Mouse (Mus musculus): ENCODE data around the gene Dusp21. TPM values are rescaled to one million over a fixed set of nuclear protein-coding genes. Genes with fewer than 3 reads are reported as not detected.

The Dusp21 gene
- not detected in 2 replicates for polyA plus RNA-seq (2015; fragmentation: Nextera tagmentation; extraction: Ambion mirVana)

DNA sequence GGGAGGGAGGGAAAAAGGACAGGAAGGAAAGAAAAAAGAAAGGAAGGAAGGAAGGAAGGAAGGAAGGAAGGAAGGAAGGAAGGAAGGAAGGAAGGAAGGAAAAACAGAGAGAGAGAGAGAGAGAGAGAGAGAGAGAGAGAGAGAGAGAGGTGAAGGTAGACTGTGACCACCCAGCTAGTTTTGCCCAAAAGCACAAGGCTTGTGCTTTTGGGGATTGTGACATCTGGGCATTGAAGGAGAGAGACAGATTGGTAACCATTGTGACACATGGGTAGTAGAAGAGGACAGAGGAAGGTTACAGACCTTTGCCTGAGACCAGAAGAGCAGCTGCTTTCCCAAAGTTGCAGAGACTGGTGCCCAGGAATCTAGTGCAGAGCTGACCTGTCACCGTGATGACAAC is at the start of gene Dusp21:
TSS of gene Dusp21 (plus strand) at position 301 of the 400 bp plus-strand sequence.
- Histone ChIP-seq H3K27ac (no peak within 1 kb of the TSS), H3K9me3 (no peaks in the 10 kb centered on the region), H3K4me2 (no peak within 1 kb of the TSS), H3K4me1 (no peaks in the 10 kb centered on the region), H3K4me3 (no peak within 1 kb of the TSS), H3K9ac (no peak within 1 kb of the TSS), H3K36me3 (replicated peaks) (no peaks in the 10 kb centered on the region), H3K27me3 (replicated peaks) (no peaks in the 10 kb centered on the region)
- 82% methylated on average over 1 of the region's 1 CpGs for WGBS
- no peak for ATAC-seq (replicated peaks)

- peak overlapping the region; percentile 69; the same call in 1 of the 2 replicates for H3K4me2 ChIP-seq
- H3K4me3 ChIP-seq, result peak overlapping the region; percentile 92
- no peak for ATAC-seq (replicated peaks)
- H3K27ac ChIP-seq, result peak overlapping the region; percentile 96
- no peaks in the 10 kb centered on the region for H3K9me3 ChIP-seq
- H3K4me1 ChIP-seq, result no peaks in the 10 kb centered on the region
- H3K36me3 ChIP-seq (replicated peaks), result no peaks in the 10 kb centered on the region
- no peak overlapping the region for H3K9ac ChIP-seq
- H3K27me3 ChIP-seq (replicated peaks), result no peaks in the 10 kb centered on the region
- WGBS, result 52% methylated on average over 4 of the region's 4 CpGs
Observed at GRCm38 (mm10) chrX:18160734-18161442, 15.2 kb downstream of the Dusp21 start.

GRCm38 (mm10) chrX:18161796-18162191 is 16.1 kb downstream of the Dusp21 start:
- Histone ChIP-seq H3K4me1 (no peaks in the 10 kb centered on the region), H3K4me2 (peak overlapping the region; percentile 69), H3K27me3 (replicated peaks) (no peaks in the 10 kb centered on the region), H3K9me3 (no peaks in the 10 kb centered on the region), H3K27ac (peak overlapping the region; percentile 96), H3K4me3 (peak overlapping the region; percentile 92), H3K36me3 (replicated peaks) (no peaks in the 10 kb centered on the region), H3K9ac (peak overlapping the region; percentile 78)
- WGBS, result 2% methylated on average over 28 of the region's 28 CpGs
- peak; percentile 83 for ATAC-seq (replicated peaks)

DNA sequence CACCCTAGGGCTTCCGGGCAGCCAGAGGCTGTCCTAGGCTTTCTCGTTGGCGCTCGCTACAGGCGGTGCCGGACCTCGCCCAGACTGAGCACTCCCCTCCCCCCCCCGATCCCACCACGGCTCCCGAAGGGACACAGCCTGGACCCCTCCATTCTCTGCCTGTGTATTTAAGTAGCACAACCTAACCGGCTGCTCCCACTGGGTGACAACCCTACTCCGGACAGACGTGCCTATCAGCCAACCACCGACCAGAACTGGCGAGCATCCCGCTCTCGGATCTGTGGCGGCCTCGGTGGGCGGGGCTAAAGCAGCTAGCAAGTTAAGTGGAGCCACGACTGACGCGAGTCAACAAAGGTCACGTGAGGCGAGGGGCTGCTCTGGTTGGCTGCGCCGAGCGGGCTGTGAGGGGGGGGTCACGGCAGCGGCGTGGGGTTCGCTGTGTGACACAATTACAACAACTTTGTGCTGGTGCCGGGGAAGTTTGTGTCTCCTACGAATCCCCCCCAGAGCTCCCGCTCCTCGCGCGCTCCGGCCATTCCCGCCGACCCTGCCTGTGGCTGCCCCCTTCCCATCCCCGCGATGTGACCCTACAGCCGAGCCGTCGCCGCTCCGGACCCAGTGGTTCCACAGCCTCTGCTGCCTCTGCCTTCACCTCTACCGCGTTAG is 16.7 kb downstream of the Dusp21 start, which contains the start of gene Kdm6a:
TSS of gene Kdm6a (plus strand) at position 384 of the 666 bp plus-strand sequence.
- ATAC-seq (replicated peaks), result peak; percentile 99

DNA sequence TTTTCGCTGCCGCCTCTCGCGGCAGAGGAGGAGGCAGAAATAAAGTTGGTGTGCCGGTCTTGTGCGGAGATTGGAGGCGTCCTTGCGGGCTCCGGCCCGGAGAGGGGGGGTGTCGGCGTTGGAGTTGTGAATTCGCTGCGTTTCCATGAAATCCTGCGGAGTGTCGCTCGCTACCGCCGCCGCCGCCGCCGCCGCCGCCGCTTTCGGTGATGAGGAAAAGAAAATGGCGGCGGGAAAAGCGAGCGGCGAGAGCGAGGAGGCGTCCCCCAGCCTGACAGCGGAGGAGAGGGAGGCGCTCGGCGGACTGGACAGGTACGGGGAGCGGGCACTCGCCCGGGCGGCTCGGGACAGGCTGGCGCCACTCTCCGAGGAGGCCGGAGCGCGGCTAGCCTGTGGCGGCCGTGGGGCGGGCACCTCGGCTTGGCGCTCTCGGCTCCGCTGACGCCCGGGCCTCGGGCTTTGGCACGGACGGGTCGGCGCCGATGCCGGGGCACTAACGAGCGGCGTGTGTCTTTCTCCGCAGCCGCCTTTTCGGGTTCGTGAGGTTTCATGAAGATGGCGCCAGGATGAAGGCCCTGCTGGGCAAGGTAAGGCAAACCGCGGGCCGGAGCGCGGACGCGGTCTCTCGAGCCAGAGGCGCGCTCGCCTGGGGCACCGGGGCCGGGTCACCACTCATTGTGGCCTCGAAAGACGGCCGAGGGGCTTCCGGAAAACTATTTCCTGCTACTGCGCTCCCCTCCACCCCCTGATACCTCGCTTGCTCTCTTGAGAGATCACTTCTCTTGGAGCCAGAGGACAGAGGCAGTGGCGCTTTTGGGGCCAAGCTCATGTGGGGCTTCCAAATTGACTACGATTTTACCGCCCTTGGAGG is 17.4 kb downstream of the Dusp21 start:
- H3K27me3 ChIP-seq (replicated peaks), result no peaks in the 10 kb centered on the region
- under 1% methylated on average over 76 of the region's 95 CpGs for WGBS
- peak overlapping the region; percentile 96 for H3K27ac ChIP-seq
- H3K36me3 ChIP-seq (replicated peaks), result no peaks in the 10 kb centered on the region
- ATAC-seq (replicated peaks), result peak; percentile 46
- H3K4me1 ChIP-seq, result no peaks in the 10 kb centered on the region
- H3K9ac ChIP-seq, result peak overlapping the region; percentile 80
- H3K9me3 ChIP-seq, result no peaks in the 10 kb centered on the region
- peak overlapping the region; percentile 66 for H3K4me2 ChIP-seq
- H3K4me3 ChIP-seq, result peak overlapping the region; percentile 92

More for the DNA sequence above, 16.7 kb downstream of the Dusp21 start, which contains the start of gene Kdm6a:
- Histone ChIP-seq H3K9me3 (no peaks in the 10 kb centered on the region), H3K27me3 (replicated peaks) (no peaks in the 10 kb centered on the region), H3K27ac (peak within 1 kb of the TSS; percentile 96), H3K4me3 (peak within 1 kb of the TSS; percentile 92), H3K4me1 (no peaks in the 10 kb centered on the region), H3K9ac (peak within 1 kb of the TSS; percentile 80), H3K4me2 (peak within 1 kb of the TSS; percentile 69), H3K36me3 (replicated peaks) (no peaks in the 10 kb centered on the region)
- WGBS, result 1% methylated on average over 50 of the region's 50 CpGs

DNA sequence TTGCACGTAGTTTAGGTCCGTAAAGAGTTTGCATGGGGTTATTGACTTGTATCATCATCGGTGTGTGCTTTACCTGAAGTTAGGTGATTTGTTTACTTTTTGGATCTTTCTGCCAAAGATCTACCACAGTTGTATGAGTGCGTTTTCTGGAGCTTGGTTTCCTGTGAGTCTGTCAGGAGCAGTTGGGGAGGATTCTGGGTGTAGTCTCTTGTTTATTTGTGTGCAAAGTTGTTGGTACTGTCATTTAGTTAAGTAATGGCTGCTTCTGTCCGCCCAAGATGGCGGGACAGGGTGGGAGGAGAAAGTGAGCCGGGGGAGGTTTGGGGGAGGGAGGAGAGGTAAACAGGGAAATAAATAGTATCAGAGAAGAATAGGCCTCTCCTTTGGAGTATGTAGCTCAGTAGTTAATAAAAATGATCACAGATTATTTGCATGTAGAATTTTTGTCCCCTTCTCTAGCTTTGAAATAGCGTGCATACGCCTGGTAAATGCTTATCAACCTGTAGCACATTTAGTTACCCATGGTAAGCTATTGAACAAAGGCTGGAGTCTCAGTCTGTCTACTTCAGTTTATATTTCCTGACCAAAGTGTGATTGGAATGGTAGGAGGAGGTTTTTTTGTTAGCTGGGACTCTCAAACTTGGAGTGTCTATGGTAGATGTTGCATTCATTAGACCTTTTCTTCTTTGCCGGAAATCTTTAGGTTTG is 18.4 kb downstream of the Dusp21 start:
- no peaks in the 10 kb centered on the region for H3K36me3 ChIP-seq (replicated peaks)
- H3K27me3 ChIP-seq (replicated peaks), result no peaks in the 10 kb centered on the region
- ATAC-seq (replicated peaks), result no peak
- H3K27ac ChIP-seq, result peak overlapping the region; percentile 96
- peak overlapping the region; percentile 92 for H3K4me3 ChIP-seq
- no peaks in the 10 kb centered on the region for H3K4me1 ChIP-seq
- H3K4me2 ChIP-seq, result peak overlapping the region; percentile 66
- 2% methylated on average over 10 of the region's 10 CpGs for WGBS
- no peaks in the 10 kb centered on the region for H3K9me3 ChIP-seq
- H3K9ac ChIP-seq, result peak overlapping the region; percentile 80

GRCm38 (mm10) chrX:18165121-18165520 is 19.5 kb downstream of the Dusp21 start:
- Histone ChIP-seq H3K9me3 (no peaks in the 10 kb centered on the region), H3K27me3 (replicated peaks) (no peaks in the 10 kb centered on the region), H3K27ac (no peak overlapping the region), H3K4me2 (peak overlapping the region; percentile 66; the same call in 1 of the 2 replicates), H3K4me1 (no peaks in the 10 kb centered on the region), H3K9ac (no peak overlapping the region), H3K4me3 (no peak overlapping the region), H3K36me3 (replicated peaks) (no peaks in the 10 kb centered on the region)
- ATAC-seq (replicated peaks), result no peak
- 69% methylated on average over 2 of the region's 2 CpGs for WGBS

DNA sequence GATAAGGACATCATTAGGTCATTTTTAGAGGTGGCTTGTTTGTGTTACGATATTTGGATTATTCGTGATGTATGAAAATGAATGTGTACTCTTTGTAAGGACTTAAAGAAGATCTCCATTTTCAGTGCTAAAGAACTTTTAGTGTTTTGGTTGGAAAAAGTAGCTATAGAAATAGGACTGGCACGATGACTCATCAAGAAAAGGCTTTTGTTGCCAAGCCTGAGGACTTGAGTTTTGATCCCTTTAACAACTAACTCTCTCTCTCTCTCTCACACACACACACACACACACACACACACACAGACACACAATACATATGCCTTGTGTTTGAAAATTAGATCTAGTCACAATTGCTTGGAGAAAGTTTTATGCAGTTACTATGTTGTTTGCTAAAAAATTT is 21.3 kb downstream of the Dusp21 start:
- Histone ChIP-seq H3K4me2 (no peak overlapping the region), H3K4me1 (no peaks in the 10 kb centered on the region), H3K27ac (no peak overlapping the region), H3K27me3 (replicated peaks) (no peaks in the 10 kb centered on the region), H3K36me3 (replicated peaks) (no peaks in the 10 kb centered on the region), H3K9me3 (no peaks in the 10 kb centered on the region), H3K9ac (no peak overlapping the region), H3K4me3 (no peak overlapping the region)
- whole genome bisulfite sequencing, result 80% methylated on average over 3 of the region's 3 CpGs
- ATAC-seq (replicated peaks), result no peak

- Histone ChIP-seq H3K4me1 (no peaks in the 10 kb centered on the region), H3K27ac (no peak overlapping the region), H3K27me3 (replicated peaks) (no peaks in the 10 kb centered on the region), H3K36me3 (replicated peaks) (no peaks in the 10 kb centered on the region), H3K4me2 (no peak overlapping the region), H3K4me3 (no peak overlapping the region), H3K9me3 (no peaks in the 10 kb centered on the region), H3K9ac (no peak overlapping the region)
- no peak for ATAC-seq (replicated peaks)
- WGBS, result 96% methylated on average over 1 of the region's 1 CpGs
Observed at GRCm38 (mm10) chrX:18168940-18169339, 23.3 kb downstream of the Dusp21 start.

- H3K27me3 ChIP-seq (replicated peaks), result no peaks in the 10 kb centered on the region
- H3K9me3 ChIP-seq, result no peaks in the 10 kb centered on the region
- H3K4me3 ChIP-seq, result no peak overlapping the region
- no peak for ATAC-seq (replicated peaks)
- no peaks in the 10 kb centered on the region for H3K4me1 ChIP-seq
- H3K36me3 ChIP-seq (replicated peaks), result no peaks in the 10 kb centered on the region
- H3K4me2 ChIP-seq, result no peak overlapping the region
- H3K9ac ChIP-seq, result no peak overlapping the region
- WGBS, result 83% methylated on average over 4 of the region's 4 CpGs
- H3K27ac ChIP-seq, result no peak overlapping the region
Observed at GRCm38 (mm10) chrX:18174831-18175230, 29.2 kb downstream of the Dusp21 start.

DNA sequence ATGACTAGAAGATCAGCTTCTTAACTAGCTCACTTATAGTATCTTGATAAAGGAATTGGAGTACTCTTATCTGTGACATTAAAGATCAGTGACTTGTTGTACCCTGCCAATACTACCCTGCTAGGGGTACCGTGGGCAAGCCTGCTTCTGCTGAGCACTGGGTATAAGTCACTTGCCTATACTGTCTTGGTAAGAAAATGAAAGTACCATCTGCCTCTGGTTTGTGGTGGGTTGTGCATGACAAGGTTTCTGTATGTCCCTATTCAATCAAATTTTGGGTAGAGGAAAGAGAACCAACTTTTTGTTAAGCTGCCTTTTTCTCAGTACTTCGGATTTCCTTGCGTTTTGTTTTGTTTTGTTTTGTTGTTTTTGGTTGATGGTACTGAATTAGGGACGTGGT is 32.1 kb downstream of the Dusp21 start:
- Histone ChIP-seq H3K27ac (no peak overlapping the region), H3K36me3 (replicated peaks) (no peaks in the 10 kb centered on the region), H3K4me2 (no peak overlapping the region), H3K9me3 (no peaks in the 10 kb centered on the region), H3K4me3 (no peak overlapping the region), H3K4me1 (no peaks in the 10 kb centered on the region), H3K27me3 (replicated peaks) (no peaks in the 10 kb centered on the region), H3K9ac (no peak overlapping the region)
- ATAC-seq (replicated peaks), result no peak
- 86% methylated on average over 4 of the region's 4 CpGs for WGBS
